Mouse (Mus musculus) MEL (cell line): Measurements from ENCODE around the gene Sp2. TPM values are rescaled to one million over a fixed set of nuclear protein-coding genes. Genes with fewer than 3 reads are reported as not detected.

Source experiments
- DNase-seq: peaks from one replicate; pipeline ENCODE4 v3.0.0; 2011; ENCODE audit warnings: low read depth, low spot score
- H3K27ac ChIP-seq: 2 replicates; pipeline ENCODE4 v1.5.1; 2012; ENCODE audit warnings: low read depth, mild to moderate bottlenecking, control low read depth, low read length, moderate library complexity; ENCODE audit not compliant: control insufficient read depth
- H3K27me3 ChIP-seq, 2 experiments: fragments of 150-350 bp in 1 of 2; sonication (generic) in 1 of 2; 2 replicates each; pipeline ENCODE4 v1.6.1; 2012; ENCODE audit warnings: low read length in 2 of 2, mild to moderate bottlenecking in 2 of 2, improper control_type of control experiment in 1 of 2, moderate library complexity in 1 of 2; ENCODE audit not compliant: insufficient read depth in 2 of 2, control insufficient read depth in 1 of 2
- H3K36me3 ChIP-seq, 2 experiments: 2 replicates each; pipeline ENCODE4 v1.6.1; 2012 to 2014; ENCODE audit warnings: low read length in 2 of 2, improper control_type of control experiment in 1 of 2, inconsistent platforms in 1 of 2, mild to moderate bottlenecking in 1 of 2; ENCODE audit not compliant: insufficient read depth in 2 of 2, control insufficient read depth in 1 of 2
- H3K4me1 ChIP-seq, 2 experiments: fragments of 150-350 bp in 1 of 2; sonication (generic) in 1 of 2; 2 replicates each; pipeline ENCODE4 v1.6.1; 2012; ENCODE audit warnings: low read length in 2 of 2, improper control_type of control experiment in 1 of 2, mild to moderate bottlenecking in 1 of 2; ENCODE audit not compliant: insufficient read depth in 2 of 2, control insufficient read depth in 1 of 2
- H3K4me3 ChIP-seq, 2 experiments: fragments of 150-350 bp in 1 of 2; sonication (generic) in 1 of 2; 2 replicates each; pipeline ENCODE4 v1.5.1; 2012; ENCODE audit warnings: low read depth in 2 of 2, low read length in 2 of 2, mild to moderate bottlenecking in 2 of 2, moderate library complexity in 2 of 2, control low read depth in 1 of 2, improper control_type of control experiment in 1 of 2; ENCODE audit not compliant: control insufficient read depth in 1 of 2, insufficient read depth in 1 of 2
- H3K79me2 ChIP-seq: 2 replicates; pipeline ENCODE4 v1.6.1; 2012; ENCODE audit warnings: mild to moderate bottlenecking, low read length, moderate library complexity; ENCODE audit not compliant: control insufficient read depth, poor library complexity, insufficient read depth
- H3K9ac ChIP-seq: 2 replicates; pipeline ENCODE4 v1.6.1; 2012; ENCODE audit warnings: low read depth, mild to moderate bottlenecking, control low read depth, low read length, moderate library complexity; ENCODE audit not compliant: control insufficient read depth, poor library complexity, severe bottlenecking
- H3K9me3 ChIP-seq: fragments of 150-350 bp; sonication (generic); replicated peaks from 2 replicates; pipeline ENCODE4 v1.6.1; 2012; ENCODE audit warnings: mild to moderate bottlenecking, low read length, improper control_type of control experiment, moderate library complexity; ENCODE audit not compliant: insufficient read depth
- CHD1 ChIP-seq: IDR thresholded peaks from 2 replicates; pipeline ENCODE4 v1.6.1; 2012; ENCODE audit warnings: low read depth, mild to moderate bottlenecking, inconsistent platforms, low read length, improper control_type of control experiment
- CHD2 ChIP-seq: IDR thresholded peaks from 2 replicates; pipeline ENCODE4 v1.6.1; 2011; ENCODE audit warnings: low read length, improper control_type of control experiment
- CTCF ChIP-seq, 3 experiments: IDR thresholded peaks in 2 of 3; conservative IDR thresholded peaks in 1 of 3; 2 replicates each; pipeline ENCODE4 v1.5.1; 2011 to 2012; ENCODE audit warnings: low read length in 3 of 3, low read depth in 2 of 3, mild to moderate bottlenecking in 2 of 3, improper control_type of control experiment in 1 of 3, inconsistent platforms in 1 of 3, mixed read lengths in 1 of 3, moderate library complexity in 1 of 3; ENCODE audit not compliant: control insufficient read depth in 1 of 3, insufficient read depth in 1 of 3, poor library complexity in 1 of 3, severe bottlenecking in 1 of 3
- E2F4 ChIP-seq: IDR thresholded peaks from 2 replicates; pipeline ENCODE4 v1.6.1; 2011; ENCODE audit warnings: low read depth, low read length, improper control_type of control experiment, borderline replicate concordance
- ELF1 ChIP-seq: IDR thresholded peaks from 2 replicates; pipeline ENCODE4 v1.6.1; 2014; ENCODE audit warnings: low read depth, mild to moderate bottlenecking, inconsistent platforms, low read length, improper control_type of control experiment, moderate library complexity
- EP300 ChIP-seq, 2 experiments: IDR thresholded peaks; 2 replicates each; pipeline ENCODE4 v1.6.1; 2011; ENCODE audit warnings: improper control_type of control experiment in 2 of 2, low read length in 2 of 2, low read depth in 1 of 2, mild to moderate bottlenecking in 1 of 2
- ETS1 ChIP-seq: IDR thresholded peaks from 2 replicates; pipeline ENCODE4 v1.6.1; 2012; ENCODE audit warnings: low read depth, mild to moderate bottlenecking, inconsistent platforms, low read length, improper control_type of control experiment, moderate library complexity
- GABPA ChIP-seq: IDR thresholded peaks from 2 replicates; pipeline ENCODE4 v1.6.1; 2012; ENCODE audit warnings: low read depth, mild to moderate bottlenecking, inconsistent platforms, low read length, improper control_type of control experiment, moderate library complexity
- GATA1 ChIP-seq: IDR thresholded peaks from 2 replicates; pipeline ENCODE4 v1.6.1; 2011; ENCODE audit warnings: low read depth, low read length, improper control_type of control experiment
- HCFC1 ChIP-seq: IDR thresholded peaks from 2 replicates; pipeline ENCODE4 v1.6.1; 2012; ENCODE audit warnings: low read depth, mild to moderate bottlenecking, inconsistent platforms, low read length, improper control_type of control experiment, moderate library complexity
- JUND ChIP-seq: IDR thresholded peaks from 2 replicates; pipeline ENCODE4 v1.6.1; 2011; ENCODE audit warnings: low read depth, mild to moderate bottlenecking, improper control_type of control experiment, low read length
- KAT2A ChIP-seq: conservative IDR thresholded peaks from 2 replicates; pipeline ENCODE4 v1.6.1; 2012; ENCODE audit warnings: low read depth, low read length, improper control_type of control experiment, inconsistent platforms
- MAFK ChIP-seq: IDR thresholded peaks from 2 replicates; pipeline ENCODE4 v1.6.1; 2011; ENCODE audit warnings: low read depth, mild to moderate bottlenecking, low read length, improper control_type of control experiment, borderline replicate concordance
- MAX ChIP-seq: IDR thresholded peaks from 2 replicates; pipeline ENCODE4 v1.6.1; 2011; ENCODE audit warnings: low read length, improper control_type of control experiment
- MAZ ChIP-seq: IDR thresholded peaks from 2 replicates; pipeline ENCODE4 v1.6.1; 2012; ENCODE audit warnings: low read depth, mild to moderate bottlenecking, inconsistent platforms, low read length, improper control_type of control experiment
- MEF2A ChIP-seq: IDR thresholded peaks from 2 replicates; pipeline ENCODE4 v1.6.1; 2014; ENCODE audit warnings: low read depth, mild to moderate bottlenecking, inconsistent platforms, low read length, improper control_type of control experiment; ENCODE audit not compliant: poor library complexity, insufficient replicate concordance, severe bottlenecking; ENCODE audit errors: extremely low read depth
- MXI1 ChIP-seq: IDR thresholded peaks from 2 replicates; pipeline ENCODE4 v1.6.1; 2011; ENCODE audit warnings: mild to moderate bottlenecking, low read depth, low read length, improper control_type of control experiment
- MYB ChIP-seq: IDR thresholded peaks from 2 replicates; pipeline ENCODE4 v1.6.1; 2011; ENCODE audit warnings: mild to moderate bottlenecking, low read depth, low read length, improper control_type of control experiment
- MYC ChIP-seq: IDR thresholded peaks from 2 replicates; pipeline ENCODE4 v1.6.1; 2011; ENCODE audit warnings: low read depth, mild to moderate bottlenecking, low read length, improper control_type of control experiment, moderate library complexity
- NELFE ChIP-seq: IDR thresholded peaks from 2 replicates; pipeline ENCODE4 v1.6.1; 2011; ENCODE audit warnings: low read depth, low read length, improper control_type of control experiment
- NRF1 ChIP-seq: IDR thresholded peaks from 2 replicates; pipeline ENCODE4 v1.6.1; 2014; ENCODE audit warnings: low read depth, mild to moderate bottlenecking, inconsistent platforms, low read length, improper control_type of control experiment, moderate library complexity; ENCODE audit not compliant: poor library complexity, insufficient read depth, severe bottlenecking
- POLR2A ChIP-seq, 2 experiments: IDR thresholded peaks; 2 replicates each; pipeline ENCODE4 v1.6.1; 2011 to 2012; ENCODE audit warnings: low read length in 2 of 2, mild to moderate bottlenecking in 2 of 2, control low read depth in 1 of 2, improper control_type of control experiment in 1 of 2, low read depth in 1 of 2, moderate library complexity in 1 of 2; ENCODE audit not compliant: control insufficient read depth in 1 of 2, insufficient read depth in 1 of 2, poor library complexity in 1 of 2
- POLR2AphosphoS2 ChIP-seq: IDR thresholded peaks from 2 replicates; pipeline ENCODE4 v1.6.1; 2011; ENCODE audit warnings: low read length, improper control_type of control experiment
- POLR2AphosphoS5 ChIP-seq: IDR thresholded peaks from 2 replicates; pipeline ENCODE4 v1.6.1; 2012; ENCODE audit warnings: low read depth, borderline replicate concordance, mild to moderate bottlenecking, inconsistent platforms, low read length, moderate library complexity, mixed read lengths
- RAD21 ChIP-seq: IDR thresholded peaks from 2 replicates; pipeline ENCODE4 v1.6.1; 2011; ENCODE audit warnings: mild to moderate bottlenecking, low read depth, low read length, improper control_type of control experiment
- RCOR1 ChIP-seq: IDR thresholded peaks from 2 replicates; pipeline ENCODE4 v1.6.1; 2012; ENCODE audit warnings: low read depth, mild to moderate bottlenecking, inconsistent platforms, low read length, improper control_type of control experiment
- SIN3A ChIP-seq: IDR thresholded peaks from 2 replicates; pipeline ENCODE4 v1.6.1; 2012; ENCODE audit warnings: low read length, improper control_type of control experiment, inconsistent platforms
- SMC3 ChIP-seq: IDR thresholded peaks from 2 replicates; pipeline ENCODE4 v1.6.1; 2011; ENCODE audit warnings: low read depth, low read length, improper control_type of control experiment
- TAL1 ChIP-seq: IDR thresholded peaks from 2 replicates; pipeline ENCODE4 v1.6.1; 2012; ENCODE audit warnings: mild to moderate bottlenecking, inconsistent platforms, low read length, moderate library complexity, mixed read lengths
- TBP ChIP-seq: IDR thresholded peaks from 2 replicates; pipeline ENCODE4 v1.8.0; 2011; ENCODE audit warnings: low read depth, low read length, improper control_type of control experiment
- TCF12 ChIP-seq: IDR thresholded peaks from 2 replicates; pipeline ENCODE4 v1.6.1; 2014; ENCODE audit warnings: low read depth, mild to moderate bottlenecking, inconsistent platforms, low read length, improper control_type of control experiment, moderate library complexity
- UBTF ChIP-seq: IDR thresholded peaks from 2 replicates; pipeline ENCODE4 v1.6.1; 2012; ENCODE audit warnings: low read depth, mild to moderate bottlenecking, inconsistent platforms, low read length, improper control_type of control experiment, moderate library complexity, borderline replicate concordance; ENCODE audit not compliant: insufficient read depth
- USF1 ChIP-seq: IDR thresholded peaks from 2 replicates; pipeline ENCODE4 v1.6.1; 2014; ENCODE audit warnings: low read depth, mild to moderate bottlenecking, inconsistent platforms, low read length, improper control_type of control experiment, moderate library complexity
- USF2 ChIP-seq, 2 experiments: IDR thresholded peaks; 2 replicates each; pipeline ENCODE4 v1.6.1; 2011 to 2012; ENCODE audit warnings: improper control_type of control experiment in 2 of 2, low read length in 2 of 2, borderline replicate concordance in 1 of 2, inconsistent platforms in 1 of 2, low read depth in 1 of 2, mild to moderate bottlenecking in 1 of 2; ENCODE audit not compliant: insufficient read depth in 1 of 2
- ZC3H11A ChIP-seq: IDR thresholded peaks from 2 replicates; pipeline ENCODE4 v1.6.1; 2012; ENCODE audit warnings: low read depth, mild to moderate bottlenecking, inconsistent platforms, low read length, improper control_type of control experiment
- ZKSCAN1 ChIP-seq: IDR thresholded peaks from 2 replicates; pipeline ENCODE4 v1.6.1; 2012; ENCODE audit warnings: low read depth, mild to moderate bottlenecking, inconsistent platforms, low read length, improper control_type of control experiment, moderate library complexity
- ZMIZ1 ChIP-seq: IDR thresholded peaks from 2 replicates; pipeline ENCODE4 v1.6.1; 2012; ENCODE audit warnings: low read depth, mild to moderate bottlenecking, inconsistent platforms, low read length, improper control_type of control experiment, moderate library complexity
- ZNF384 ChIP-seq: IDR thresholded peaks from 2 replicates; pipeline ENCODE4 v1.6.1; 2012; ENCODE audit warnings: low read depth, mild to moderate bottlenecking, inconsistent platforms, low read length, improper control_type of control experiment
- polyA plus RNA-seq, 2 experiments: library from polyadenylated mRNA; stranded (reverse) in 1 of 2; unstranded in 1 of 2; fragments of >175 nt in 1 of 2; fragments of >200 nt in 1 of 2; gene quantifications; 2 replicates each; pipeline versions ENCODE4 v1.2.1 to v1.2.4; 2012; ENCODE audit warnings: low replicate concordance in 2 of 2, low read depth in 1 of 2; ENCODE audit not compliant: insufficient read length in 2 of 2, insufficient read depth in 1 of 2, missing spikeins in 1 of 2
- total RNA-seq: library from RNA; depleted of rRNA; stranded (reverse); fragments of 300-350 nt; gene quantifications from 2 replicates; pipeline ENCODE4 v1.2.3, GENCODE M21; 2012

Sp2 gene
- total and polyA plus RNA-seq, 3 experiments: 1.4 to 20.3 TPM; not detected in 1

DNA sequence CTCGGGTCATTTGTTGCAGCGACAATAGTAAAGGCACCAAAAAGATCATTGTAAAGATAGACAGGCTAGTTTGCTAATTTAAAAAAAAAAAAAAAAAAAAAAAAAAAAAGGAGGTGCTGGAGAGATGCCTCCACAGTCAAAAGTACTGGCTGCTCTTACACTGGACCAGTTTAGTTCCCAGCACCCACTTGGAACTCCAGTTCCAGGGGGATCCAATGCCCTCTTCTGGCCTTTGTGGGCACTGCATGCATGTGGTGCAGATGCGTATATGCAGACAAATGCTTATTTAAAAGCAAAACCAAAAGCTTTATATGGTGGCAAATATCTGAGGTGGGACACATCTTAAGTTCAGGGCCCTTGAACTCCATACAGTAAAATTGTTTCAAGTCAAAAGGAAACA lies 32.0 kb downstream of the Sp2 start:
- peak; percentile 81 for DNase-seq
- Histone ChIP-seq H3K27ac (peak overlapping the region; percentile 13; the same call in 1 of the 2 replicates), H3K36me3 (peaks cover 35 to 60% of the 10 kb centered on the region in 2 experiments), H3K4me3 (no peak overlapping the region), H3K4me1 (peaks cover 27 to 52% of the 10 kb centered on the region in 2 experiments), H3K27me3 (no peaks in the 10 kb centered on the region), H3K79me2 (peaks cover 25% of the 10 kb centered on the region), H3K9me3 (no peaks in the 10 kb centered on the region), H3K9ac (no peak overlapping the region)
- TF ChIP-seq ETS1 (0 out of 2 replicates have a peak, but pooled peaks have one; percentile 19), GABPA (no peak), SMC3 (peak; percentile 67), CTCF (IDR thresholded peaks at IDR 0.05 in 2 of 3, conservative IDR thresholded peaks at IDR 0.05 in 1 of 3; ENCODE audit: control insufficient read depth in 1 of 3, insufficient read depth in 1 of 3, low read depth in 2 of 3, low read length in 3 of 3, poor library complexity in 1 of 3, severe bottlenecking in 1 of 3) (peak; percentile 70 to 74 (median 72)), JUND (no peak), MYB (no peak), MYC (peak; percentile 51; the same call in 1 of the 2 replicates), POLR2A (IDR thresholded peaks at IDR 0.05; ENCODE audit: control insufficient read depth in 1 of 2, insufficient read depth in 1 of 2, low read depth in 1 of 2, low read length in 2 of 2, poor library complexity in 1 of 2) (no peak; a peak in 1 of 4 replicates), ZC3H11A (peak; percentile 54), USF1 (no peak), KAT2A (no peak), E2F4 (no peak), ZKSCAN1 (no peak), RAD21 (peak; percentile 47), TCF12 (no peak), MEF2A (no peak), ELF1 (no peak; the same call in 1 of the 2 replicates), UBTF (no peak), HCFC1 (0 out of 2 replicates have a peak, but pooled peaks have one; percentile 46), USF2 (IDR thresholded peaks at IDR 0.05; ENCODE audit: borderline replicate concordance in 1 of 2, insufficient read depth in 1 of 2, low read depth in 1 of 2, low read length in 2 of 2) (no peak), TAL1 (no peak), EP300 (IDR thresholded peaks at IDR 0.05; ENCODE audit: low read depth in 1 of 2, low read length in 2 of 2) (no peak), CHD2 (no peak), TBP (no peak), GATA1 (no peak), MAZ (no peak), MXI1 (no peak), MAFK (no peak), NRF1 (no peak), CHD1 (no peak), ZNF384 (no peak; the same call in 1 of the 2 replicates), POLR2AphosphoS5 (no peak), NELFE (no peak), SIN3A (0 out of 2 replicates have a peak, but pooled peaks have one; percentile 33), ZMIZ1 (no peak), RCOR1 (0 out of 2 replicates have a peak, but pooled peaks have one; percentile 27), POLR2AphosphoS2 (no peak), MAX (peak; percentile 33; the same call in 1 of the 2 replicates)
